Mouse (Mus musculus): Measurements from ENCODE around the gene Gm45716. TPM values are rescaled to one million over a fixed set of nuclear protein-coding genes. Genes with fewer than 3 reads are reported as not detected.

Gm45716 gene
- total RNA-seq (2014; rRNA removed): 10.0 and 13.7 TPM in 2 replicates
- polyA plus RNA-seq (2015; fragmentation: Nextera tagmentation; extraction: Ambion mirVana): 23.6 and 24.5 TPM in 2 replicates

DNA sequence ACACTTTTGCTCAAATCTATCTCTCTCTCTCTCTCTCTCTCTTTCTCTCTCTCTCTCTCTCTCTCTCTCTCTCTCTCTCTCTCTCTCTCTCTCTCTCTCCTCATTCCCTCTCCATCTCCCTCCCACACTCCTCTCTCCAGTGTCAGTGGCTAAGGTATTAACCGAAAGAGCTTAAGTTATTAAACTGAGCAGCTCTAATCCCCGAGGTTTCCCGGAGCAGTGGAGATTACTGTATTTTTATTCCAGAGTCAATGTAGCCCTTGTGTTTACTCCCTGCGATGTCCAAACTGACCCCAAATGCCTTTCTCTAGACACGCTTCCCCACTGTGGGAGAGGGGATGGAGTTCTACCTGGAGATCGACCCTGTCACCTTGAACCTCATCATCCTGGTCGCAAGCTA lies at the start of gene Gm45716:
Gm45716 (plus strand) TSS at position 243 of the 400 bp plus-strand sequence.
- no peak for TF ChIP-seq CTCF (IDR thresholded peaks at IDR 0.05)
- 66% methylated on average over 6 of the region's 7 CpGs for WGBS
- H3K27me3 ChIP-seq (ENCODE audit: insufficient read depth, low read length): no peaks in the 10 kb centered on the region
- no peaks in the 10 kb centered on the region for H3K36me3 ChIP-seq (ENCODE audit: insufficient read depth, low read length)
- DNase-seq (ENCODE audit: low spot score) (no peak), ATAC-seq (ENCODE audit: low FRiP score) (no peak)
- H3K4me2 ChIP-seq (ENCODE audit: low read depth, low read length, poor library complexity, severe bottlenecking): no peak within 1 kb of the TSS
- H3K9me3 ChIP-seq (ENCODE audit: low read length): no peaks in the 10 kb centered on the region
- no peak within 1 kb of the TSS for H3K4me3 ChIP-seq (ENCODE audit: low read depth, low read length)
- H3K9ac ChIP-seq (replicated peaks; ENCODE audit: low read length, poor library complexity, severe bottlenecking): no peak within 1 kb of the TSS
- H3K27ac ChIP-seq (ENCODE audit: low read depth, low read length): no peak within 1 kb of the TSS
- no peaks in the 10 kb centered on the region for H3K4me1 ChIP-seq (ENCODE audit: insufficient read depth, low read length)

GRCm38 (mm10) chr11:90142393-90142792 lies 45.1 kb upstream of the Gm45716 start:
- Histone ChIP-seq H3K4me3 (ENCODE audit: low read depth, low read length) (no peak overlapping the region), H3K27me3 (ENCODE audit: insufficient read depth, low read length) (no peaks in the 10 kb centered on the region), H3K27ac (ENCODE audit: low read depth, low read length) (peak overlapping the region; percentile 51), H3K4me2 (ENCODE audit: low read depth, low read length, poor library complexity, severe bottlenecking) (no peak overlapping the region), H3K4me1 (ENCODE audit: insufficient read depth, low read length) (peaks cover 3% of the 10 kb centered on the region; the same call in 1 of the 2 replicates), H3K9me3 (ENCODE audit: low read length) (no peaks in the 10 kb centered on the region), H3K9ac (replicated peaks; ENCODE audit: low read length, poor library complexity, severe bottlenecking) (no peak overlapping the region), H3K36me3 (ENCODE audit: insufficient read depth, low read length) (no peaks in the 10 kb centered on the region)
- DNase-seq (ENCODE audit: low spot score) (peak; percentile 73), ATAC-seq (ENCODE audit: low FRiP score) (peak; percentile 44; the same call in 1 of the 2 replicates)
- no peak for TF ChIP-seq CTCF (IDR thresholded peaks at IDR 0.05)
- 39% methylated on average over 4 of the region's 4 CpGs for WGBS

- H3K9ac ChIP-seq (replicated peaks; ENCODE audit: low read length, poor library complexity, severe bottlenecking): no peak overlapping the region
- peak overlapping the region; percentile 51; the same call in 1 of the 2 replicates for H3K27ac ChIP-seq (ENCODE audit: low read depth, low read length)
- no peak overlapping the region for H3K4me3 ChIP-seq (ENCODE audit: low read depth, low read length)
- H3K4me1 ChIP-seq (ENCODE audit: insufficient read depth, low read length): peaks cover 3% of the 10 kb centered on the region; the same call in 1 of the 2 replicates
- WGBS: 66% methylated on average over 4 of the region's 4 CpGs
- TF ChIP-seq CTCF (IDR thresholded peaks at IDR 0.05): no peak
- no peak for ATAC-seq (ENCODE audit: low FRiP score)
- no peaks in the 10 kb centered on the region for H3K9me3 ChIP-seq (ENCODE audit: low read length)
- H3K4me2 ChIP-seq (ENCODE audit: low read depth, low read length, poor library complexity, severe bottlenecking): no peak overlapping the region
- no peak for DNase-seq (ENCODE audit: low spot score)
- H3K36me3 ChIP-seq (ENCODE audit: insufficient read depth, low read length): no peaks in the 10 kb centered on the region
- no peaks in the 10 kb centered on the region for H3K27me3 ChIP-seq (ENCODE audit: insufficient read depth, low read length)
These were observed 44.5 kb upstream of the Gm45716 start for GRCm38 (mm10) chr11:90142936-90143335.

- no peak for DNase-seq (ENCODE audit: low spot score)
- no peak overlapping the region for H3K4me3 ChIP-seq (ENCODE audit: low read depth, low read length)
- no peak overlapping the region for H3K27ac ChIP-seq (ENCODE audit: low read depth, low read length)
- H3K36me3 ChIP-seq (ENCODE audit: insufficient read depth, low read length): no peaks in the 10 kb centered on the region
- H3K4me2 ChIP-seq (ENCODE audit: low read depth, low read length, poor library complexity, severe bottlenecking): no peak overlapping the region
- WGBS: 95% methylated on average over 17 of the region's 17 CpGs
- H3K9me3 ChIP-seq (ENCODE audit: low read length): no peaks in the 10 kb centered on the region
- no peak for TF ChIP-seq CTCF (IDR thresholded peaks at IDR 0.05)
- H3K9ac ChIP-seq (replicated peaks; ENCODE audit: low read length, poor library complexity, severe bottlenecking): no peak overlapping the region
- H3K27me3 ChIP-seq (ENCODE audit: insufficient read depth, low read length): no peaks in the 10 kb centered on the region
- peaks cover 3% of the 10 kb centered on the region; the same call in 1 of the 2 replicates for H3K4me1 ChIP-seq (ENCODE audit: insufficient read depth, low read length)
- ATAC-seq (ENCODE audit: low FRiP score): no peak
These were observed 41.2 kb upstream of the Gm45716 start for GRCm38 (mm10) chr11:90146086-90146860.

GRCm38 (mm10) chr11:90155066-90155465 lies 32.4 kb upstream of the Gm45716 start:
- no peak for DNase-seq (ENCODE audit: low spot score)
- no peak overlapping the region for H3K4me3 ChIP-seq (ENCODE audit: low read depth, low read length)
- H3K27me3 ChIP-seq (ENCODE audit: insufficient read depth, low read length): no peaks in the 10 kb centered on the region
- no peaks in the 10 kb centered on the region for H3K9me3 ChIP-seq (ENCODE audit: low read length)
- H3K27ac ChIP-seq (ENCODE audit: low read depth, low read length): 0 out of 2 replicates have a peak overlapping the region, but pooled peaks have one; percentile 43
- no peaks in the 10 kb centered on the region for H3K4me1 ChIP-seq (ENCODE audit: insufficient read depth, low read length)
- H3K36me3 ChIP-seq (ENCODE audit: insufficient read depth, low read length): no peaks in the 10 kb centered on the region
- no peak for TF ChIP-seq CTCF (IDR thresholded peaks at IDR 0.05)
- H3K4me2 ChIP-seq (ENCODE audit: low read depth, low read length, poor library complexity, severe bottlenecking): no peak overlapping the region
- no peak overlapping the region for H3K9ac ChIP-seq (replicated peaks; ENCODE audit: low read length, poor library complexity, severe bottlenecking)
- no peak for ATAC-seq (ENCODE audit: low FRiP score)
- 9% methylated on average over 5 of the region's 5 CpGs for WGBS

DNA sequence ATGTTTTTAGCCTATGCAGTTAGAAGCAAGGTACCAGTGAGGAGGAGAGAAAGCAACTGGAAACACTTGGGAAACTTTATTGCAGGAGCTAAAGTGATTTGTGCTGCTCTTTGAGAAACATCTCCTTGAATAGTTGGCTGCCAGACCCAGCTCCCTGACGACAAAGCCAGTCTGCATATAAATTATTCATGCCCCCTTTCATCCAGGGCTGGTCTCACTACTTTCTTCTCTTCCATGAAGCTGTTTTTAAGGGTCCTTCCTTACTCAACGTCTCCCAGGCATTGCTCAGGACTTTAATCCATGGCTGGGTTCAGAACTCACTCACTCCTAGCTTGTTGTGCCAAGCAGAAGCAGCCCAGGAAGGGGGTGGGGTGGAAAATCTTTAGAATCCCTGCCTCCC lies 32.0 kb upstream of the Gm45716 start:
- Histone ChIP-seq H3K36me3 (ENCODE audit: insufficient read depth, low read length) (no peaks in the 10 kb centered on the region), H3K4me1 (ENCODE audit: insufficient read depth, low read length) (no peaks in the 10 kb centered on the region), H3K4me3 (ENCODE audit: low read depth, low read length) (no peak overlapping the region), H3K9me3 (ENCODE audit: low read length) (no peaks in the 10 kb centered on the region), H3K27me3 (ENCODE audit: insufficient read depth, low read length) (no peaks in the 10 kb centered on the region), H3K9ac (replicated peaks; ENCODE audit: low read length, poor library complexity, severe bottlenecking) (no peak overlapping the region), H3K4me2 (ENCODE audit: low read depth, low read length, poor library complexity, severe bottlenecking) (no peak overlapping the region), H3K27ac (ENCODE audit: low read depth, low read length) (0 out of 2 replicates have a peak overlapping the region, but pooled peaks have one; percentile 43)
- WGBS: 5% methylated on average over 2 of the region's 2 CpGs
- ATAC-seq (ENCODE audit: low FRiP score) (no peak), DNase-seq (ENCODE audit: low spot score) (peak; percentile 31)
- TF ChIP-seq CTCF (IDR thresholded peaks at IDR 0.05): no peak
